Mouse (Mus musculus) testis, adult 2 months (tissue): ENCODE results near the gene Tmem87b.

Source experiments
- CTCF ChIP-seq: fragments of 200-500 bp; IDR thresholded peaks from 2 replicates; pipeline ENCODE4 v1.5.1; 2012; ENCODE audit warnings: low read depth, mild to moderate bottlenecking, inconsistent platforms, low read length, moderate library complexity; ENCODE audit not compliant: control insufficient read depth, insufficient read depth, insufficient replicate concordance
- POLR2A ChIP-seq: fragments of 200-500 bp; IDR thresholded peaks from 2 replicates; pipeline ENCODE4 v1.6.1; 2012; ENCODE audit warnings: low read depth, mild to moderate bottlenecking, inconsistent platforms, low read length, moderate library complexity; ENCODE audit not compliant: control insufficient read depth

GRCm38 (mm10) chr2:128816916-128817315, 1.0 kb upstream of the Tmem87b start:
- no peak for TF ChIP-seq CTCF
- no peak for TF ChIP-seq POLR2A
